Mouse (Mus musculus) midbrain, embryonic 13.5 days (tissue): ENCODE data around the gene Ppard. TPM values are rescaled to one million over a fixed set of nuclear protein-coding genes. Genes with fewer than 3 reads are reported as not detected.
A peak's percentile ranks its signal among the peaks of the same experiment; 100 is the strongest.

Source experiments
- ATAC-seq: fragments of 200-750 bp; cut with Nextera tagmentation; 2 replicates; pipeline ENCODE4 v1.8.0; 2017; ENCODE audit warnings: mild to moderate bottlenecking, moderate TSS enrichment, moderate library complexity
- H3K27ac ChIP-seq: fragments of 300-500 bp; sonication (generic); 2 replicates; pipeline ENCODE4 v1.5.1; 2015; ENCODE audit warnings: inconsistent platforms, mild to moderate bottlenecking, moderate library complexity
- H3K27me3 ChIP-seq: fragments of 300-500 bp; sonication (generic); 2 replicates; pipeline ENCODE4 v1.6.1; 2015; ENCODE audit warnings: mild to moderate bottlenecking, inconsistent platforms
- H3K36me3 ChIP-seq: fragments of 300-500 bp; sonication (generic); 2 replicates; pipeline ENCODE4 v1.6.1; 2015; ENCODE audit warnings: mild to moderate bottlenecking, inconsistent platforms
- H3K4me1 ChIP-seq: fragments of 300-500 bp; sonication (generic); replicated peaks from 2 replicates; pipeline ENCODE4 v1.6.1; 2015; ENCODE audit warnings: inconsistent platforms
- H3K4me2 ChIP-seq: fragments of 300-500 bp; sonication (generic); replicated peaks from 2 replicates; pipeline ENCODE4 v1.6.1; 2015; ENCODE audit warnings: moderate library complexity, mild to moderate bottlenecking, inconsistent platforms
- H3K4me3 ChIP-seq: fragments of 300-500 bp; sonication (generic); replicated peaks from 2 replicates; pipeline ENCODE4 v1.5.1; 2015; ENCODE audit warnings: mild to moderate bottlenecking, inconsistent platforms
- H3K9ac ChIP-seq: fragments of 300-500 bp; sonication (generic); replicated peaks from 2 replicates; pipeline ENCODE4 v1.6.1; 2015; ENCODE audit warnings: mild to moderate bottlenecking, inconsistent platforms
- H3K9me3 ChIP-seq: fragments of 300-500 bp; sonication (generic); 2 replicates; pipeline ENCODE4 v1.6.1; 2016; ENCODE audit warnings: mild to moderate bottlenecking, inconsistent platforms
- WGBS: fragments of 180-500 bp; shearing (Covaris S2); methylation state at CpG from one replicate; pipeline ENCODE4 v1.1.7; 2015; 5-methylcytosine and 5-hydroxymethylcytosine counted together
- polyA plus RNA-seq: library from polyadenylated mRNA; unstranded; fragments of >200 nt; fragmentation: Nextera tagmentation; extraction: Ambion mirVana; gene quantifications from 2 replicates; pipeline ENCODE4 v1.2.1, GENCODE M21; 2015

Ppard gene
- polyA plus RNA-seq, 1 experiment from 2014 or later: 1.4 TPM

DNA sequence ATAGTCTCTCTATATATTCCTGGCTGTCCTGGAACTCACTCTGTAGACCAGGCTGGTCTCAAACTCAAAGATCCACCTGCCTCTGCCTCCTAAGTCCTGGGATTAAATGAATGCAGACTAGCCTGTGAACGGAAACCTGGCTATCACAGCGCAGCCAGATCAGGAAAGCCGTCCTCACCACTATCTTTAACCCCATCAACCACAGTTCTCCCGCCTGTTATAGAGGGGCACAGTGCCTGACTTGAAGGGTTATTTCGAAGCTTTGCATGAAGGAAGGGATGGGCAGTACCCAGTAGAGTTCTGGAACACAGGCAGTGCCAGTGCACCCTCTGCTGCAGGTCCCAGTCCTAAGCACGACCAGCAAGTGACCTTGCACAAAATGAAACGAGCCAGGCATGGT is 58.8 kb downstream of the Ppard start:
- H3K27me3 ChIP-seq: no peaks in the 10 kb centered on the region
- H3K36me3 ChIP-seq: no peaks in the 10 kb centered on the region
- H3K4me2 ChIP-seq: no peak overlapping the region
- peaks cover 16% of the 10 kb centered on the region for H3K4me1 ChIP-seq
- no peak for ATAC-seq
- H3K27ac ChIP-seq: no peak overlapping the region
- 81% methylated on average over 7 of the region's 7 CpGs for WGBS
- no peaks in the 10 kb centered on the region for H3K9me3 ChIP-seq
- no peak overlapping the region for H3K9ac ChIP-seq
- H3K4me3 ChIP-seq: no peak overlapping the region

DNA sequence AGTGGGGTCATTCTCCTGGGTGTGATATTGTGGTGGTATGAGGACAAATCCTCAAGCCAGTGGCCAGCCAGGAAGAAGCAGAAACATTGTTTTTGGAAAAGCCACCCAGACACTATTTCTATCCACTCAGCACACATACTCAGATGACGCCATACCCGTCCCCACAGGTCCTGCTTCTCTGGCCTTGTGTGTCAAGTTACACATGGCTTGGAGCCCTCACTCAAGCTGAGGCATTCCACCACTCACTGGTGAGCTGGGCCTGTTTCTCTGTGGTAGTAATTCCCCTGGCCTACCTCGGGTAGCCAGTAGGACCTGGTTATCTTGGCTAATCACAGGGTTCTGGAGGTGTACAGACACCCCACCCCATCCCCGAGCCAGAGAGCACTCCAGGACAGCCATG is 61.2 kb downstream of the Ppard start:
- Histone ChIP-seq H3K4me2 (no peak overlapping the region), H3K4me3 (no peak overlapping the region), H3K4me1 (peaks cover 13% of the 10 kb centered on the region), H3K27me3 (no peaks in the 10 kb centered on the region), H3K9me3 (no peaks in the 10 kb centered on the region), H3K36me3 (0 out of 2 replicates have a peak, but pooled peaks cover 2% of the 10 kb centered on the region), H3K27ac (no peak overlapping the region), H3K9ac (no peak overlapping the region)
- ATAC-seq: no peak
- WGBS: 84% methylated on average over 4 of the region's 4 CpGs

DNA sequence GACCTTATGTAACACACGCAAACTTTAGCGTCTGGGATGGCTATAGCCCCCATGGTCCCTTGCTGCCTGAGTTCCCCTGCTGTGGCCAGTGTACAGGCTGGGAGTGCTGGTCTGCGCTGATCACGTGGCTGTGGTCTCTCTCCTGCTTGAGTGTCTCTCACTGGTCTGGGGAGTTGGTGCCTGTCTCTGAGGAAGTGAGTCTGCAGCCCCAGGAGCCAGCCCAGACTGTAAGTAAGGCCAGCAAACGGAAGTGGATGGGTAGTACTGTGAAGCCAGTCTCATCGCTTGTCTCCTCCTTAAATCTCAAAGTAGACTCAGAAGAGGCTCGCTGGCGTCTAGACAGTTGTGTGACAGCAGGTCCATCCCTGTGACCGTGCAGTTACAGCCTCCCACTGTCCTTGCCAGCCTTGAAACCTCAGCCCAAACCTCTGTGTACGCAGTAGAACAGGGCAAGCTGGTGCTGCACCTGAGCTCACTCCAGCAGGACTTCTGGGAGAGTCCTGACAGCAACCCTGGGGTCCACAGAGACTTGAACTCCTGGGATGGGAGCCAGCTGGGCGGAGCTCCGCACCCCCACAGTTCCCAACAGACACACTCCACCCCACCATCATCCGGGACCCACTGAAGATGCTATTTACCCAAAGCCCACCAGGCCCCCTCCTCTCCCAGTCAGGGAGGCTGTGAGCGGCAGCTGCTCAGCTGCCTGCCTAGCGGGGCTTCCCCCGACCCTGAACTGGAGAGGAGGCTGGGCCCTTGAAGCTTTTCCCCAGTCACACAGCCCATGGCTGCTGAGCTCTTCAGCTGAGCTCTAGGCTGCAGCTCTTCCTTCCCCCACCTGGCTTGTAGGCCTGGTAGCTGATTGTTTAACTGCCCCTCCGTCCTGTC is 62.2 kb downstream of the Ppard start:
- Histone ChIP-seq H3K4me3 (no peak overlapping the region), H3K27me3 (no peaks in the 10 kb centered on the region), H3K9me3 (no peaks in the 10 kb centered on the region), H3K4me2 (no peak overlapping the region), H3K27ac (peak overlapping the region; percentile 47), H3K4me1 (peaks cover 16% of the 10 kb centered on the region), H3K9ac (peak overlapping the region; percentile 4; the same call in 1 of the 2 replicates), H3K36me3 (0 out of 2 replicates have a peak, but pooled peaks cover 5% of the 10 kb centered on the region)
- 63% methylated on average over 17 of the region's 17 CpGs for WGBS
- ATAC-seq: peak; percentile 67

DNA sequence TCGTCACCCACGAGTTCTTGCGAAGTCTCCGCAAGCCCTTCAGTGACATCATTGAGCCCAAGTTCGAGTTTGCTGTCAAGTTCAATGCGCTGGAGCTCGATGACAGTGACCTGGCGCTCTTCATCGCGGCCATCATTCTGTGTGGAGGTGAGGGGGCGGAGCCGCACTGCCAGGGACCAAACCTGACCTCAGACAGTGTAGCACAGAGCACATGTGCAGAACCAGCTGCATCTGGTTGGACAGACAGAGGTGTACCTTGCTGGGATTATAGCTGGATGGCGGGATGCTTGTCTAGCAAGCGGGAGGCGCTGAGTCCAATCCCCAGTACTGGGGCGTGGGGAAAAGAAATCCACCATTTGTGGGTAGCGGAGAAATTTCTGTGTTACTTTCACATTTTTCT is 66.4 kb downstream of the Ppard start:
- Histone ChIP-seq H3K9me3 (no peaks in the 10 kb centered on the region), H3K4me3 (no peak overlapping the region), H3K36me3 (0 out of 2 replicates have a peak, but pooled peaks cover 5% of the 10 kb centered on the region), H3K4me1 (peaks cover 16% of the 10 kb centered on the region), H3K27me3 (no peaks in the 10 kb centered on the region), H3K27ac (no peak overlapping the region), H3K4me2 (no peak overlapping the region), H3K9ac (no peak overlapping the region)
- no peak for ATAC-seq
- WGBS: 96% methylated on average over 17 of the region's 17 CpGs

DNA sequence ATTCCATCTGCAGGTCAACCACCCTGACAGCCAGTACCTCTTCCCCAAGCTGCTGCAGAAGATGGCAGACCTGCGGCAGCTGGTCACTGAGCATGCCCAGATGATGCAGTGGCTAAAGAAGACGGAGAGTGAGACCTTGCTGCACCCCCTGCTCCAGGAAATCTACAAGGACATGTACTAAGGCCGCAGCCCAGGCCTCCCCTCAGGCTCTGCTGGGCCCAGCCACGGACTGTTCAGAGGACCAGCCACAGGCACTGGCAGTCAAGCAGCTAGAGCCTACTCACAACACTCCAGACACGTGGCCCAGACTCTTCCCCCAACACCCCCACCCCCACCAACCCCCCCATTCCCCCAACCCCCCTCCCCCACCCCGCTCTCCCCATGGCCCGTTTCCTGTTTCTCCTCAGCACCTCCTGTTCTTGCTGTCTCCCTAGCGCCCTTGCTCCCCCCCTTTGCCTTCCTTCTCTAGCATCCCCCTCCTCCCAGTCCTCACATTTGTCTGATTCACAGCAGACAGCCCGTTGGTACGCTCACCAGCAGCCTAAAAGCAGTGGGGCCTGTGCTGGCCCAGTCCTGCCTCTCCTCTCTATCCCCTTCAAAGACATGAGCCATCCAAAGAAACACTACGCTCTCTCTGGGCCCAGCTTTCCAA is 67.3 kb downstream of the Ppard start:
- Histone ChIP-seq H3K4me3 (no peak overlapping the region), H3K9me3 (no peaks in the 10 kb centered on the region), H3K27ac (no peak overlapping the region), H3K36me3 (0 out of 2 replicates have a peak, but pooled peaks cover 5% of the 10 kb centered on the region), H3K27me3 (no peaks in the 10 kb centered on the region), H3K9ac (0 out of 2 replicates have a peak overlapping the region, but pooled peaks have one; percentile 36), H3K4me2 (no peak overlapping the region), H3K4me1 (peaks cover 11% of the 10 kb centered on the region)
- ATAC-seq: no peak
- WGBS: 42% methylated on average over 8 of the region's 11 CpGs

DNA sequence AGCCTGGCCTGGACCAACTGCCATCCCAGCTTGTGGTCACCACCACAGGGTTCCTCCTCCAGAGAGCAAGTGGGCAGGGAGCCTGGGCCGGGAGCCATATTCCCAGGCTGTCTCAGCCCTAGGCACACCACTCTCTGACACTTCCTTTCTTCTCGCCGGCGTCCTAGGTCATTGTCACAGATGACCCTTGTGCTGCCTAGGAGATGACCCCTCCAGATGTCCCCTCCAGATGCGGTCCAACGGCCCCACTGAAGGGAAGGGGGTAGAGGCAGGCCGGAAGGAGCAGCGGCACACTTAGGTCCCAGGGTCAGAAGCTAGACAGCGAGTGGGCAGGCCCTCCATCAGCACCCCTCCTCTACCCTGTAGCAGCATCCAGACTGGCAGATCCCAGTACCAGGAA is 67.8 kb downstream of the Ppard start:
- Histone ChIP-seq H3K36me3 (0 out of 2 replicates have a peak, but pooled peaks cover 5% of the 10 kb centered on the region), H3K9ac (0 out of 2 replicates have a peak overlapping the region, but pooled peaks have one; percentile 36), H3K9me3 (no peaks in the 10 kb centered on the region), H3K27me3 (no peaks in the 10 kb centered on the region), H3K4me3 (no peak overlapping the region), H3K27ac (no peak overlapping the region), H3K4me1 (peaks cover 6% of the 10 kb centered on the region), H3K4me2 (no peak overlapping the region)
- ATAC-seq: no peak
- 39% methylated on average over 9 of the region's 9 CpGs for WGBS

DNA sequence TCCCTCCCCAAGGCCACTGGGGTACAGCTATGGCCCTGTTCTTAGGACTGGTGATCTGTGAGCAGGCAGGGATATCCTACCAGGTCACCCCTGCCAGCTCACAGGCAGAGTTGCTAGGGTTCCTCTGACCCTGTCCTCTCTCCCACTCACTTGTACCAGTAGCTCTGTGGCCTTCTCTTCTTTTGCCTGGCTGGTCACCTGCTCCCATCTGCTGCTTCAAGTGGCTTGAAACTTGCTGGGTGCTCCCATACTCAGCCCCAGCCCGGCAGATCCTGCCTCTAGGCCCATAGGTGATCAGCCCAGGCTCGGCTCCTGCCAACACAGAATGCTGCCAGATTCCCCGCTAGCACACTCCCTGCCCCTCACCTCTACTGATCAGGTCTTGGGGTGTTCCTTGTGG is 68.3 kb downstream of the Ppard start:
- Histone ChIP-seq H3K9ac (no peak overlapping the region), H3K9me3 (peaks cover 3% of the 10 kb centered on the region; the same call in 1 of the 2 replicates), H3K4me2 (no peak overlapping the region), H3K36me3 (0 out of 2 replicates have a peak, but pooled peaks cover 5% of the 10 kb centered on the region), H3K4me3 (no peak overlapping the region), H3K27ac (no peak overlapping the region), H3K4me1 (peaks cover 3% of the 10 kb centered on the region; the same call in 1 of the 2 replicates), H3K27me3 (no peaks in the 10 kb centered on the region)
- ATAC-seq: 0 out of 2 replicates have a peak, but pooled peaks have one; percentile 24
- WGBS: 67% methylated on average over 3 of the region's 3 CpGs

DNA sequence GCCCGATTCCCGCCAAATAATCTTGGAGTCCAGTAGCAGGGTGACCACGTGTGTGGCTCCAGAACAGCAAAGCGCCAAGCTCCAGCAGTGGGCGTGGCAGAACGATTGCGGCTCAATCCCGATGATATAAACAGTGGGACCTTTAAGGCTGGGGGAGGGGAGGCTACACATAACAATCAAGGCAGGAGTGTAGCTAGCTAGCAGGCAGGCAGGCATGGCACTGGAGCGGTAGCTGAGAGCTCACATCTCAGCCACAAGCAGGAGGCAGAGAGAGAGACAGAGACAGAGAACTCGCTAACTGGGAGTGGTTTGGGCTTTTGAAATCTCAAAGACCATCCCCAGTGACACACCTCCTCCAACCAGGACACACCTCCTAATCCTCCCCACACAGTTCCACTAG is 72.7 kb downstream of the Ppard start:
- Histone ChIP-seq H3K4me1 (peaks cover 5% of the 10 kb centered on the region), H3K36me3 (no peaks in the 10 kb centered on the region), H3K4me3 (no peak overlapping the region), H3K4me2 (no peak overlapping the region), H3K9me3 (peaks cover 3% of the 10 kb centered on the region; the same call in 1 of the 2 replicates), H3K27ac (no peak overlapping the region), H3K27me3 (no peaks in the 10 kb centered on the region), H3K9ac (no peak overlapping the region)
- WGBS: 50% methylated on average over 10 of the region's 10 CpGs
- ATAC-seq: no peak

DNA sequence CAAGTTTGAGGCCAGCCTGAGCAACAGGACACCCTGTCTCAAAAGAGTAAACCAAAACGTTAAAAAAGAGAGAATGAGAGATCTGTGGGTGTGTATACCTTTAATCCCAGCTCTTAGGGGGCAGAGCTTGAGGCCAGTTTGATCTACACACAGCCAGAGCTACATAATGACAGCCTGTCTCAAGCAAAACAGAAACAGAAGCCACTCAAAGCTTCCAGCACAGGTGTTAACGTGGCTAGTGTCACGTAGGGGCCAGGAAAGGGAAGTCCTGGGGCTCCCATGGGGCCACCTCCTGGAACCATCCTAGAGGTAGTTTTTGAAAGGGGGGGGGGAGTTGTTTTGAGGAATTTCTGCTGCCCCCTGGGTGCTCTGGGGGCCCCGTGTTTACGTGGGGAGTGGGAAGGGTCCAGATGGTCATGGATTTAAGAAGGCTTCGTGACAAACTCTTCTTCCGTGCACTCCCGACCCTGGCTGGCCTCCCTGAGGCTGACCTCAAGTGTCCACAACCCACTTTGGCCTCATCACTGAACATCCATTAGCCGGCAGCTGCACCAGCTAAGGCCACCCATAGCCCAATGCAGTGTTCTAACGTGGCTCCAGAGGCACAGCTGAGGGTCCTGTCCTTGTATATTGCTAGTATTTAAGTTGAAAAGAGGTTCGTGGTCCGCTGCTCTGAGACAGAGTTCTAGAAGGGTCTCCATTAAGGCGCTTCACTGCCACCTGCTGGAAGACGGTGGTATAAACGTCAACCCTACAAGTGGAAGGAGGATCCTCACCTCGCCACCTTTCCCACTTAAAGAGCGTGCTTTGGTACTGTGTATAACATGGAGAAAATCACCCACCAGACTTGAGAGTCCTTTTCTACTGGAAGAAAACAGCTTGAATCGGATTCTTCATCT is 76.0 kb downstream of the Ppard start:
- 23% methylated on average over 18 of the region's 18 CpGs for WGBS
- H3K36me3 ChIP-seq: no peaks in the 10 kb centered on the region
- no peak overlapping the region for H3K27ac ChIP-seq
- no peak overlapping the region for H3K4me2 ChIP-seq
- no peak overlapping the region for H3K9ac ChIP-seq
- no peak overlapping the region for H3K4me3 ChIP-seq
- ATAC-seq: no peak
- peaks cover 3% of the 10 kb centered on the region; the same call in 1 of the 2 replicates for H3K9me3 ChIP-seq
- H3K27me3 ChIP-seq: no peaks in the 10 kb centered on the region
- peaks cover 8% of the 10 kb centered on the region for H3K4me1 ChIP-seq

DNA sequence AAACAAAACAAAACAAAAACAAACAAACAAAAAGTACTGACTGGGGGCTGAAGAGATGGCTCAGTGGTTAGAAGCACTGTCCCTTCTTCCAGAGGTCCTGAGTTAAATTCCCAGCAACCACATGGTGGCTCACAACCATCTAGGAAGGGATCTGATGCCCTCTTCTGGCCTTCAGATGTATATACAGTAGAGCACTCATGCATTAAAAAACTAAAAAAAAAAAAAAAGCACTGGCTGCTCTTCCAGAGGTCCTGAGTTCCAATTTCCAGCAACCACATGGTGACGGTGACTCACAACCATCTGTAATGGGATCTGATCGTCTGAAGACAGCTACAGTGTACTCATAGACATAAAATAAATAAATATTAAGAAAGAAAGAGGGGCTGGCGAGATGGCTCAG is 78.3 kb downstream of the Ppard start:
- Histone ChIP-seq H3K36me3 (0 out of 2 replicates have a peak, but pooled peaks cover 1% of the 10 kb centered on the region), H3K27ac (no peak overlapping the region), H3K27me3 (no peaks in the 10 kb centered on the region), H3K9me3 (no peaks in the 10 kb centered on the region), H3K4me1 (peaks cover 27% of the 10 kb centered on the region), H3K9ac (no peak overlapping the region), H3K4me3 (no peak overlapping the region), H3K4me2 (no peak overlapping the region)
- no peak for ATAC-seq
- WGBS: 77% methylated on average over 3 of the region's 3 CpGs

DNA sequence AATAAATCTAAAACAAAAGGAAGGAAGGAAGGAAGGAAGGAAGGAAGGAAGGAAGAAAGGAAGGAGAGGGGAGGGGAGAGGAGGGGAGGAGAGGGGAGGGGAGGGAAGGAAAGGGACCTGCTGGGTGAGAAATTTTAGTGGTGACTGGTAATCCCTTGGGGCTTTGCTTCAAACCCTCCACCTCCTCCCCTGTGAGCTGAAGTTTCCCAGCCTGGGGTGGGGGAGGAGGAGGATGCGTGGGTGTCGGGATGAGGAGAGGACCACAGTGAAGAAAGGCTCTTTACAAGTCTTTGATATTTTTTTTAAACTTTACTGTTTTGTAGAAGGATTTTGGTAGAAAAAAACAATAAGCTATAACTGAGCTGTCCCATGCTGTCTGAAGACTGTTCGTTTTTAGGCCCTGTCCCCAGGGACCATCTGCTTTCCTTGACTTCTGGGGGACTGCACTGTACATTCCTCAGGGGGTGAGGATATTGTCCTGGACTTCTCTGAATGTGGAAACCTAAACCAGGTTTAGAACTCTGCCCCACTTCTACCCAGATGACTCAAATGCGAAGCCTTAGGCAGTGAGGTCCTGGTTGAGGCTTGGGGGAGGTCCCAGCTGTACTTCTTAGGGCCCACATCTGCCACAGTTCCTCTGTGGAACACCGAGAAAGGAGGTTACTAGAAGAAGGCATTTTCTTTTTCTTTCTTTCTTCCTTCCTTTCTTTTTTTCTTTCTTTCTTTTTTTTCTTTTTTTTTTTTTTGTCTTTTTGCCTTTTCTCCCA is 79.0 kb downstream of the Ppard start:
- 80% methylated on average over 5 of the region's 5 CpGs for WGBS
- no peak for ATAC-seq

More for the DNA sequence above, 79.0 kb downstream of the Ppard start:
- Histone ChIP-seq H3K4me3 (no peak overlapping the region), H3K4me1 (peaks cover 27% of the 10 kb centered on the region), H3K27me3 (no peaks in the 10 kb centered on the region), H3K4me2 (no peak overlapping the region), H3K36me3 (peaks cover 8% of the 10 kb centered on the region), H3K27ac (no peak overlapping the region), H3K9me3 (no peaks in the 10 kb centered on the region), H3K9ac (no peak overlapping the region)
